Mouse (Mus musculus): ENCODE measurements around the gene Gm20388. TPM values are rescaled to one million over a fixed set of nuclear protein-coding genes. Genes with fewer than 3 reads are reported as not detected.
A peak's percentile ranks its signal among the peaks of the same experiment; 100 is the strongest.

Gene Gm20388
- polyA plus RNA-seq, 1 experiment from 2014 or later: not detected

DNA sequence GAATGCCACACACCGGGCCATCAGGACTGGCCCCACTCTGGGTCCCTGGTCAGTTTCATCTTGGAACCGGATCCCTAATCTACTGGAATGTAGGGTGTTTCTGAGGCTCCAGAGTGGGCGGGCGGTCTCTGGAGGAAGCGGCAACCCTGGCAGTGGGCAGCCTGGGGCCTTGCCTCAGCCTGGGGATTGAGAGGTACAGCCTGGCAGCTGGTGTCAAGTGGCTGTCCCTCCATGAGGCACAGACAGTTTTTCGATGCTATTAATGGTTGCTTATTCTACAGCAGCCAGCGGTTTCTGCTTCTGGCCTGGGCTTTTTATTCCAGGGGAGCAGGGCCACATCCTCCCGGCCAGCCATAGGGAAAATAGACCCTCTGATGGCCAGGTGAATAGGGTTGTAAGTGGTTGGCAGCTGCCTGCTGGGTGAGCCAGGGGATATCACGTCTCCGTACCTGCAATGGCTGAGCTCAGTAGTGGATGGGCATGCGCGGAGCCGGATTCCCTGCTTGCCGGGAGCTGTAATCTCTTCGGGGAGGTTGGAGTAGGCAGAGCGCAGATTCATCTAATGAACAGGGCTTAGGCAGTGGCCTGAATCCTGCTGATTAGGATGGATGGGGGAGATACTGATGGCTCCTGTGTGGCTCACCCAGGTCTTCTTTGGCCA, 340.2 kb downstream of the Gm20388 start:
- ATAC-seq (ENCODE audit: insufficient number of reproducible peaks, insufficient read depth, low FRiP score, low read depth): no peak
- no peaks in the 10 kb centered on the region for H3K36me3 ChIP-seq (ENCODE audit: control insufficient read depth, insufficient read depth, low read length)
- no peak overlapping the region for H3K4me2 ChIP-seq (ENCODE audit: low read length)
- peak overlapping the region in 1 of 2 experiments; percentile 25; a peak in 1 of 4 replicates for H3K27ac ChIP-seq (replicated peaks in 1 of 2; ENCODE audit: control insufficient read depth in 1 of 2, insufficient read depth in 1 of 2, low read depth in 2 of 2, low read length in 2 of 2)
- H3K4me1 ChIP-seq (ENCODE audit: control insufficient read depth in 2 of 2, insufficient read depth in 2 of 2, low read length in 2 of 2): peaks cover 11 to 12% of the 10 kb centered on the region in 2 experiments; a peak in 3 of 4 replicates
- no peak overlapping the region; the same call in 1 of the 2 replicates for H3K9ac ChIP-seq (ENCODE audit: low read length)
- 48% methylated on average over 16 of the region's 16 CpGs for WGBS
- H3K9me3 ChIP-seq (ENCODE audit: control insufficient read depth, low read length): peaks cover 7% of the 10 kb centered on the region
- H3K27me3 ChIP-seq (ENCODE audit: control insufficient read depth, insufficient read depth, low read length): no peaks in the 10 kb centered on the region
- H3K4me3 ChIP-seq (ENCODE audit: control insufficient read depth in 1 of 2, insufficient read depth in 1 of 2, low read depth in 1 of 2, low read length in 2 of 2): no peak overlapping the region

DNA sequence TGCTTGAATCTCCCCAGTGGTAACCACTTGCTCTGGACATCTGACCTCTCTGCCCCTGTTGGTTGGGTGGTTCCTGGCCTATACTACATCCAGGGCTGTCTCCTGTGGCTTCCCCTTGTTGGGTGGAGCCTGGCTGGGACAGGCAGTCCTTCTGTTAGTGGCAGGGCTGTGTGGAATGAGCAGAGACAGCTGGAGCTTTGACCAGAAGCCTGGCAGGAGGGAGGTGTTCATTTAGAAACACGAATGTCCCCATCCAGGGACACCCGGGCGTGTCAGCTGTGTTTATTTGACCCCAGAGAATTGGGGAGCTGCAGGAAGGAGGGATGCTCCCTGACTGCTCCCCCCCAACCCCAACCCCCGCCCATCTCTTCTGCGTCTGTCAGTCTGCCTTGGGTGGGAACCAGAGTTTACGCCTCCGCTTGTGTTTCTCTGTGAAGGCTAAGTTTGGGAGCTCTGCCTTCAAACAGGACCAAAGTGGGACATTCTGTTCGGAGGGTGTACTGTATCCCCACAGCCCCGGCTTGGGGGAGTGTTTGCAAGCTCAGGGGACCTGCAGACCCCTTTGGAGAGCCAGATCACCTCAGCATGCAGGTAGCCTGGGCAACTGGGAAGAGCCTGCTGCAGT, 340.9 kb downstream of the Gm20388 start:
- H3K9ac ChIP-seq (ENCODE audit: low read length): no peak overlapping the region
- no peaks in the 10 kb centered on the region for H3K36me3 ChIP-seq (ENCODE audit: control insufficient read depth, insufficient read depth, low read length)
- 66% methylated on average over 9 of the region's 9 CpGs for WGBS
- no peak for ATAC-seq (ENCODE audit: insufficient number of reproducible peaks, insufficient read depth, low FRiP score, low read depth)
- no peak overlapping the region for H3K4me3 ChIP-seq (ENCODE audit: control insufficient read depth in 1 of 2, insufficient read depth in 1 of 2, low read depth in 1 of 2, low read length in 2 of 2)
- H3K4me1 ChIP-seq (ENCODE audit: control insufficient read depth in 2 of 2, insufficient read depth in 2 of 2, low read length in 2 of 2): peaks cover 17% of the 10 kb centered on the region in 2 experiments
- no peak overlapping the region for H3K4me2 ChIP-seq (ENCODE audit: low read length)
- no peaks in the 10 kb centered on the region for H3K27me3 ChIP-seq (ENCODE audit: control insufficient read depth, insufficient read depth, low read length)
- H3K27ac ChIP-seq (replicated peaks in 1 of 2; ENCODE audit: control insufficient read depth in 1 of 2, insufficient read depth in 1 of 2, low read depth in 2 of 2, low read length in 2 of 2): no peak overlapping the region
- peaks cover 7% of the 10 kb centered on the region for H3K9me3 ChIP-seq (ENCODE audit: control insufficient read depth, low read length)

DNA sequence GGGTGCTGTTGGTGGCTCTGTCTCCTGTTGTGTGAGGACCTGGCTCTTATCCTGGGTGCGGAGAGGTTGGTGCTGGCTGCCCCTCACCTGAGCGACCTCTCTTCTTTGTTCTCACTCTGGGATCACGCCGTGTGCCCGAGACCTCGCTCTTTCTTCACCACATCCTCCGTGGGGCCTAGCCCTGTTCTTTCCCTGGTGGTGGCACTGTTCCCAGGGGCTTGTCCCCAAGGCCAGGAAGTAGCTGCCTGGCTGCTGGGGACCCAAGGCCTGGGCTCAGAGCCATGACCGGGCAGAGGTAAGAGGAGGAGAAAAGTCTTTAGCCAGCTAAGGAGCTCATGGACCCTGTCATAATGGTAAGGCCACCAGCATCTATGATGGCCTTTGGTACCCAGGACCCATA, 343.0 kb downstream of the Gm20388 start:
- H3K36me3 ChIP-seq (ENCODE audit: control insufficient read depth, insufficient read depth, low read length): no peaks in the 10 kb centered on the region
- ATAC-seq (ENCODE audit: insufficient number of reproducible peaks, insufficient read depth, low FRiP score, low read depth): no peak
- 69% methylated on average over 8 of the region's 8 CpGs for WGBS
- H3K4me3 ChIP-seq (ENCODE audit: control insufficient read depth in 1 of 2, insufficient read depth in 1 of 2, low read depth in 1 of 2, low read length in 2 of 2): no peak overlapping the region
- no peak overlapping the region for H3K4me2 ChIP-seq (ENCODE audit: low read length)
- no peaks in the 10 kb centered on the region for H3K9me3 ChIP-seq (ENCODE audit: control insufficient read depth, low read length)
- no peak overlapping the region for H3K27ac ChIP-seq (replicated peaks in 1 of 2; ENCODE audit: control insufficient read depth in 1 of 2, insufficient read depth in 1 of 2, low read depth in 2 of 2, low read length in 2 of 2)
- H3K27me3 ChIP-seq (ENCODE audit: control insufficient read depth, insufficient read depth, low read length): no peaks in the 10 kb centered on the region
- H3K4me1 ChIP-seq (ENCODE audit: control insufficient read depth in 2 of 2, insufficient read depth in 2 of 2, low read length in 2 of 2): peaks cover 20 to 25% of the 10 kb centered on the region in 2 experiments
- no peak overlapping the region for H3K9ac ChIP-seq (ENCODE audit: low read length)

DNA sequence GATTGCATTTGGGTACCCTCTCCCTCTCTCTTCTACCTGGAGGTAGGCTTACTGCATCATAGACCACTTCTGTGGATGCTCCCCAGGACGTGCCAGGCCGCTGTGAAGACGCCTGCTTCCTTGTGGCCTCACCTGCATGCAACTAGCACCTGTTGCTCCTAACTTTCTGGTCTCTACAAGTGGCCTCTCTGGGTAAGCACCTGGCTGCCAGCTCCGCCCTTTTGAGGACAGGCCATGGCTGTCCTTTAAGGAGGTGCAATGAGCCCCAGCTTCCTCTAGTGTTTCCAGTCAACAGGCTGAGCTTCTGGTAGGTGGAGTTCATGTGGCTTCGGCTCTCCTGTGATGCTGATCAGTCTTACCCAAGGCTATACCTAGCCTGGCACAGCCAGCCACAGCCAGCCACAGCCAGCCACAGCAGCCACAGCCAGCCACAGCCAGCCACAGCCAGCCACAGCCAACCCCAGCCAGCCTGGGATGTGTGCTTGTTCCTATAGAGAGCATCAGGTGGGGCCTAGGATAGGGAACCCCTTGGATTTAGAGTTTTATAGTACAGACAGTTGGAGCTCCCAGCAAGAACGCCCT, 344.9 kb downstream of the Gm20388 start:
- H3K9me3 ChIP-seq (ENCODE audit: control insufficient read depth, low read length): no peaks in the 10 kb centered on the region
- peaks cover 18 to 23% of the 10 kb centered on the region in 2 experiments for H3K4me1 ChIP-seq (ENCODE audit: control insufficient read depth in 2 of 2, insufficient read depth in 2 of 2, low read length in 2 of 2)
- H3K4me2 ChIP-seq (ENCODE audit: low read length): no peak overlapping the region
- H3K27me3 ChIP-seq (ENCODE audit: control insufficient read depth, insufficient read depth, low read length): no peaks in the 10 kb centered on the region
- 92% methylated on average over 6 of the region's 6 CpGs for WGBS
- H3K9ac ChIP-seq (ENCODE audit: low read length): no peak overlapping the region
- no peaks in the 10 kb centered on the region for H3K36me3 ChIP-seq (ENCODE audit: control insufficient read depth, insufficient read depth, low read length)
- ATAC-seq (ENCODE audit: insufficient number of reproducible peaks, insufficient read depth, low FRiP score, low read depth): no peak
- no peak overlapping the region for H3K4me3 ChIP-seq (ENCODE audit: control insufficient read depth in 1 of 2, insufficient read depth in 1 of 2, low read depth in 1 of 2, low read length in 2 of 2)
- H3K27ac ChIP-seq (replicated peaks in 1 of 2; ENCODE audit: control insufficient read depth in 1 of 2, insufficient read depth in 1 of 2, low read depth in 2 of 2, low read length in 2 of 2): no peak overlapping the region

DNA sequence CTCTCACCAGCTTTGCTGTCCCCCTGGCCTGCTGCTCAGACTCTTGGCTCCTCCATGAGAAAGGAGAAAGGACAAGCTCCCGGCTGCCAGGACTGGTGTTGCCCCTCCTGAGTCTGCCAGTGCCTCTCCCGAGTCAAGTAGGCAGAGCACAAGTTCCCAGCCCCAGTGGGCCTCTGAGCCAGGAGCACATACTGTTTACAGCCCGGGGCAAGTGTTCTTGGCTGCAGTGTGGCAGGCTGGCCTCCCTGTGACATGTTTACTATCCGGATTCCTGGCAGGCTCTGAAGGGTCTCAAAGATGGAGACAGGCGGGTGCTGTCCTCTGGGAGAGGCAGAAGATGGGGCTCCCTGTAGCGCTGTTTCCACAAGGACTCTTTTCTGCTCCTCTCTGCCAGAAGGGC, 346.3 kb downstream of the Gm20388 start:
- H3K9me3 ChIP-seq (ENCODE audit: control insufficient read depth, low read length): no peaks in the 10 kb centered on the region
- 40% methylated on average over 6 of the region's 6 CpGs for WGBS
- no peak for ATAC-seq (ENCODE audit: insufficient number of reproducible peaks, insufficient read depth, low FRiP score, low read depth)
- peaks cover 9 to 14% of the 10 kb centered on the region in 2 experiments for H3K4me1 ChIP-seq (ENCODE audit: control insufficient read depth in 2 of 2, insufficient read depth in 2 of 2, low read length in 2 of 2)
- no peak overlapping the region for H3K4me3 ChIP-seq (ENCODE audit: control insufficient read depth in 1 of 2, insufficient read depth in 1 of 2, low read depth in 1 of 2, low read length in 2 of 2)
- peak overlapping the region in 1 of 2 experiments; percentile 4; a peak in 1 of 4 replicates for H3K27ac ChIP-seq (replicated peaks in 1 of 2; ENCODE audit: control insufficient read depth in 1 of 2, insufficient read depth in 1 of 2, low read depth in 2 of 2, low read length in 2 of 2)
- 0 out of 2 replicates have a peak overlapping the region, but pooled peaks have one; percentile 49 for H3K9ac ChIP-seq (ENCODE audit: low read length)
- H3K27me3 ChIP-seq (ENCODE audit: control insufficient read depth, insufficient read depth, low read length): 0 out of 2 replicates have a peak, but pooled peaks cover 4% of the 10 kb centered on the region
- H3K36me3 ChIP-seq (ENCODE audit: control insufficient read depth, insufficient read depth, low read length): no peaks in the 10 kb centered on the region
- no peak overlapping the region for H3K4me2 ChIP-seq (ENCODE audit: low read length)

DNA sequence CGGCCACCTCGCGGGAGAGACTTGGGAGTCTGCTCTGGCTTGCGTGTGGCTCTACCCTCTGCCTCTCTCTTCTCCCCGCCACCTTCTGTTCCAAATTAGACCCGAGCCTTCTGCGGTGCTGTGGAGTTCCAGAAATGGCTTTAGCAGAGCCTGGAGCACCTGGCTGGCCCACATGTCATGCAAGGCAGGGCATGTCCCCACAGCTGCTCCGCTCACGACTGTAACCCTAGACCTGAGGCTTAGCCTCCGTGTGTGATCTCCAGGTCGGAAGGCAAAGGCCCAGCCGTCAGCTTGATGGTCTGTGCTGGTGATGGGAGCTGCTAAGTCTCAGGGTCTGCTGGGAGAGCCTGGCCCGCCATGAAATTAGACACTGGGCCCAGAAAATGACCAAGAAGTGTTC, 348.6 kb downstream of the Gm20388 start:
- no peak overlapping the region for H3K27ac ChIP-seq (replicated peaks in 1 of 2; ENCODE audit: control insufficient read depth in 1 of 2, insufficient read depth in 1 of 2, low read depth in 2 of 2, low read length in 2 of 2)
- WGBS: 91% methylated on average over 13 of the region's 13 CpGs
- H3K27me3 ChIP-seq (ENCODE audit: control insufficient read depth, insufficient read depth, low read length): 0 out of 2 replicates have a peak, but pooled peaks cover 8% of the 10 kb centered on the region
- no peak overlapping the region for H3K4me3 ChIP-seq (ENCODE audit: control insufficient read depth in 1 of 2, insufficient read depth in 1 of 2, low read depth in 1 of 2, low read length in 2 of 2)
- H3K9ac ChIP-seq (ENCODE audit: low read length): no peak overlapping the region
- ATAC-seq (ENCODE audit: insufficient number of reproducible peaks, insufficient read depth, low FRiP score, low read depth): no peak
- H3K36me3 ChIP-seq (ENCODE audit: control insufficient read depth, insufficient read depth, low read length): no peaks in the 10 kb centered on the region
- peaks cover 9 to 16% of the 10 kb centered on the region in 2 experiments for H3K4me1 ChIP-seq (ENCODE audit: control insufficient read depth in 2 of 2, insufficient read depth in 2 of 2, low read length in 2 of 2)
- H3K9me3 ChIP-seq (ENCODE audit: control insufficient read depth, low read length): no peaks in the 10 kb centered on the region
- H3K4me2 ChIP-seq (ENCODE audit: low read length): no peak overlapping the region

DNA sequence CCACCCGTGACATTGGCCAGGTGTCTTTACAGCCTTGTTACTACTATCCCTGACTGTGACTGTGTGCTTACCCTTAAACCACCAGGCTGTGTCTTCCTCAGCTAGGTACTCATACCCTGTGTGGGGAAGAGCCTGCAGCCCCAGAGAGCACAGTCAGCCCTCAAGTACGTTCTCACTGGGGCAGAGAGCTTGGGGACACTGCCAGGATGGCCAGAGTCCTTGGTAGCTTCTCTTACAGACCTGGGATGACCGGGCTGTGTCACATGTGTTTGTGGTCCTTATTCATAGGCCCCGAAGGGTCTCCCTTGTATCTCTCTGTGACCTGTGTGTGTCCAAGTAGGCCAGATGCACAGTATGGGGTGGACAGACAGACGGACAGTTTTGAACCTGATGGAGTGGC, 350.0 kb downstream of the Gm20388 start:
- H3K27ac ChIP-seq (replicated peaks in 1 of 2; ENCODE audit: control insufficient read depth in 1 of 2, insufficient read depth in 1 of 2, low read depth in 2 of 2, low read length in 2 of 2): no peak overlapping the region
- H3K9ac ChIP-seq (ENCODE audit: low read length): no peak overlapping the region
- no peak for ATAC-seq (ENCODE audit: insufficient number of reproducible peaks, insufficient read depth, low FRiP score, low read depth)
- no peaks in the 10 kb centered on the region for H3K9me3 ChIP-seq (ENCODE audit: control insufficient read depth, low read length)
- peaks cover 18 to 30% of the 10 kb centered on the region in 2 experiments for H3K4me1 ChIP-seq (ENCODE audit: control insufficient read depth in 2 of 2, insufficient read depth in 2 of 2, low read length in 2 of 2)
- no peak overlapping the region for H3K4me2 ChIP-seq (ENCODE audit: low read length)
- H3K4me3 ChIP-seq (ENCODE audit: control insufficient read depth in 1 of 2, insufficient read depth in 1 of 2, low read depth in 1 of 2, low read length in 2 of 2): no peak overlapping the region
- 0 out of 2 replicates have a peak, but pooled peaks cover 8% of the 10 kb centered on the region for H3K27me3 ChIP-seq (ENCODE audit: control insufficient read depth, insufficient read depth, low read length)
- no peaks in the 10 kb centered on the region for H3K36me3 ChIP-seq (ENCODE audit: control insufficient read depth, insufficient read depth, low read length)
- 85% methylated on average over 5 of the region's 5 CpGs for whole genome bisulfite sequencing

Data from heart, embryonic 14.5 days (tissue).